Mouse (Mus musculus): Measurements from ENCODE around the gene Gm4305. TPM values are rescaled to one million over a fixed set of nuclear protein-coding genes. Genes with fewer than 3 reads are reported as not detected.
"Not testable (repeated sequence)": the region's sequence is repeated elsewhere in the genome, so short reads cannot be mapped to it uniquely, and the experiment has no call there.

Gene Gm4305
- not detected in 2 replicates for polyA plus RNA-seq (2016; fragmentation: Nextera tagmentation; extraction: Ambion mirVana)

DNA sequence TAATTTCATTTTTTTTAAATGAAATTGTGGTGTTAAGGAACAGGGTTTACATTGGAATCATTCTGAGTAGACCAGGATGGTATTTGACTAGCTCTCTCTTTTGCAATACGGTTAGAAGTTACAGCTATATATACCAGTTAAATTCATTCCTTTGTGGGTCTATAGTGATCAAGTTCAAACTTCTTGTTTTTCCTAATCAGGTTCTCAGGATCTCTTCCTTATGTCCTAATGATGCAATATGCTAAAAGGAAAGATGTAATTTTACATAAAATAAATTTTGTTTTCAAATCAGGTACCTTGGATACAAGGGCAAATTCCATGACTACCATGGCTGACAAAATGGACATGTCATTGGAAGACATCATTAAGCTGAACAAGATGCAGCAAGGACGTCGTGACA, at the start of gene Gm4305:
Gene Gm4305, plus strand, starts transcription at position 301 of the 400 bp plus-strand sequence.
- not testable (repeated sequence) for H3K9me3 ChIP-seq (replicated peaks); ATAC-seq (ENCODE audit: insufficient number of reproducible peaks, low FRiP score); H3K27ac ChIP-seq (ENCODE audit: poor library complexity, severe bottlenecking); H3K27me3 ChIP-seq (replicated peaks); H3K4me3 ChIP-seq; H3K36me3 ChIP-seq; H3K4me1 ChIP-seq (replicated peaks); H3K9ac ChIP-seq; H3K4me2 ChIP-seq
- WGBS = no CpG with 5 or more reads among the region's 3 CpGs

DNA sequence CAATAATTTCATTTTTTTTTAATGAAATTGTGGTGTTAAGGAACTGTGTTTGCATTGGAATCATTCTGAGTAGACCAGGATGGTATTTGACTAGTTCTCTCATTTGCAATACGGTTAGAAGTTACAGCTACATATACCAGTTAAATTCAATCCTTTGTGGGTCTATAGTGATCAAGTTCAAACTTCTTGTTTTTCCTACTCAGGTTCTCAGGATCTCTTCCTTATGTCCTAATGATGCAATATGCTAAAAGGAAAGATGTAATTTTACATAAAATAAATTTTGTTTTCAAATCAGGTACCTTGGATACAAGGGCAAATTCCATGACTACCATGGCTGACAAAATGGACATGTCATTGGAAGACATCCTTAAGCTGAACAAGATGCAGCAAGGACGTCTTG, 15.5 kb upstream of the Gm4305 start, which contains the start of gene Gm4301:
Gene Gm4301, plus strand, starts transcription at position 301 of the 400 bp plus-strand sequence.
- WGBS = no CpG with 5 or more reads among the region's 2 CpGs

DNA sequence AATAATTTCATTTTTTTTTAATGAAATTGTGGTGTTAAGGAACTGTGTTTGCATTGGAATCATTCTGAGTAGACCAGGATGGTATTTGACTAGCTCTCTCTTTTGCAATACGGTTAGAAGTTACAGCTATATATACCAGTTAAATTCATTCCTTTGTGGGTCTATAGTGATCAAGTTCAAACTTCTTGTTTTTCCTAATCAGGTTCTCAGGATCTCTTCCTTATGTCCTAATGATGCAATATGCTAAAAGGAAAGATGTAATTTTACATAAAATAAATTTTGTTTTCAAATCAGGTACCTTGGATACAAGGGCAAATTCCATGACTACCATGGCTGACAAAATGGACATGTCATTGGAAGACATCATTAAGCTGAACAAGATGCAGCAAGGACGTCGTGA, 10.4 kb upstream of the Gm4305 start, which contains the start of gene Gm4302:
Gene Gm4302, plus strand, starts transcription at position 301 of the 400 bp plus-strand sequence.
- no CpG with 5 or more reads among the region's 3 CpGs for WGBS
- not testable (repeated sequence) for ATAC-seq (ENCODE audit: insufficient number of reproducible peaks, low FRiP score); H3K9ac ChIP-seq; H3K9me3 ChIP-seq (replicated peaks); H3K4me1 ChIP-seq (replicated peaks); H3K27ac ChIP-seq (ENCODE audit: poor library complexity, severe bottlenecking); H3K36me3 ChIP-seq; H3K4me2 ChIP-seq; H3K4me3 ChIP-seq; H3K27me3 ChIP-seq (replicated peaks)

More for the DNA sequence above, 15.5 kb upstream of the Gm4305 start, which contains the start of gene Gm4301:
- not testable (repeated sequence) for H3K4me1 ChIP-seq (replicated peaks); H3K9ac ChIP-seq; H3K9me3 ChIP-seq (replicated peaks); H3K27ac ChIP-seq (ENCODE audit: poor library complexity, severe bottlenecking); H3K4me3 ChIP-seq; H3K27me3 ChIP-seq (replicated peaks); ATAC-seq (ENCODE audit: insufficient number of reproducible peaks, low FRiP score); H3K4me2 ChIP-seq; H3K36me3 ChIP-seq

DNA sequence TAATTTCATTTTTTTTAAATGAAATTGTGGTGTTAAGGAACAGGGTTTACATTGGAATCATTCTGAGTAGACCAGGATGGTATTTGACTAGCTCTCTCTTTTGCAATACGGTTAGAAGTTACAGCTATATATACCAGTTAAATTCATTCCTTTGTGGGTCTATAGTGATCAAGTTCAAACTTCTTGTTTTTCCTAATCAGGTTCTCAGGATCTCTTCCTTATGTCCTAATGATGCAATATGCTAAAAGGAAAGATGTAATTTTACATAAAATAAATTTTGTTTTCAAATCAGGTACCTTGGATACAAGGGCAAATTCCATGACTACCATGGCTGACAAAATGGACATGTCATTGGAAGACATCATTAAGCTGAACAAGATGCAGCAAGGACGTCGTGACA, 5.2 kb upstream of the Gm4305 start, which contains the start of gene Gm4303:
Gene Gm4303, plus strand, starts transcription at position 301 of the 400 bp plus-strand sequence.
- not testable (repeated sequence) for H3K4me3 ChIP-seq; H3K9me3 ChIP-seq (replicated peaks); H3K4me1 ChIP-seq (replicated peaks); ATAC-seq (ENCODE audit: insufficient number of reproducible peaks, low FRiP score); H3K4me2 ChIP-seq; H3K27me3 ChIP-seq (replicated peaks); H3K36me3 ChIP-seq; H3K27ac ChIP-seq (ENCODE audit: poor library complexity, severe bottlenecking); H3K9ac ChIP-seq
- WGBS = no CpG with 5 or more reads among the region's 3 CpGs

- H3K4me3 ChIP-seq; H3K27me3 ChIP-seq (replicated peaks); H3K4me2 ChIP-seq; H3K36me3 ChIP-seq; H3K9ac ChIP-seq; ATAC-seq (ENCODE audit: insufficient number of reproducible peaks, low FRiP score); H3K27ac ChIP-seq (ENCODE audit: poor library complexity, severe bottlenecking); H3K9me3 ChIP-seq (replicated peaks); H3K4me1 ChIP-seq (replicated peaks): not testable (repeated sequence)
- WGBS = 58% methylated on average over 2 of the region's 2 CpGs
Measured at GRCm38 (mm10) chr10:100356841-100357240, 5.9 kb downstream of the Gm4305 start.

DNA sequence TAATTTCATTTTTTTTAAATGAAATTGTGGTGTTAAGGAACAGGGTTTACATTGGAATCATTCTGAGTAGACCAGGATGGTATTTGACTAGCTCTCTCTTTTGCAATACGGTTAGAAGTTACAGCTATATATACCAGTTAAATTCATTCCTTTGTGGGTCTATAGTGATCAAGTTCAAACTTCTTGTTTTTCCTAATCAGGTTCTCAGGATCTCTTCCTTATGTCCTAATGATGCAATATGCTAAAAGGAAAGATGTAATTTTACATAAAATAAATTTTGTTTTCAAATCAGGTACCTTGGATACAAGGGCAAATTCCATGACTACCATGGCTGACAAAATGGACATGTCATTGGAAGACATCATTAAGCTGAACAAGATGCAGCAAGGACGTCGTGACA, 10.1 kb downstream of the Gm4305 start, which contains the start of gene Gm4307:
Gene Gm4307, plus strand, starts transcription at position 301 of the 400 bp plus-strand sequence.
- not testable (repeated sequence) for H3K9ac ChIP-seq; H3K27ac ChIP-seq (ENCODE audit: poor library complexity, severe bottlenecking); ATAC-seq (ENCODE audit: insufficient number of reproducible peaks, low FRiP score); H3K36me3 ChIP-seq; H3K9me3 ChIP-seq (replicated peaks); H3K27me3 ChIP-seq (replicated peaks); H3K4me3 ChIP-seq; H3K4me2 ChIP-seq; H3K4me1 ChIP-seq (replicated peaks)
- WGBS = no CpG with 5 or more reads among the region's 3 CpGs

DNA sequence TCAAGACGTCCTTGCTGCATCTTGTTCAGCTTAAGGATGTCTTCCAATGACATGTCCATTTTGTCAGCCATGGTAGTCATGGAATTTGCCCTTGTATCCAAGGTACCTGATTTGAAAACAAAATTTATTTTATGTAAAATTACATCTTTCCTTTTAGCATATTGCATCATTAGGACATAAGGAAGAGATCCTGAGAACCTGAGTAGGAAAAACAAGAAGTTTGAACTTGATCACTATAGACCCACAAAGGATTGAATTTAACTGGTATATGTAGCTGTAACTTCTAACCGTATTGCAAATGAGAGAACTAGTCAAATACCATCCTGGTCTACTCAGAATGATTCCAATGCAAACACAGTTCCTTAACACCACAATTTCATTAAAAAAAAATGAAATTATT, 31.6 kb downstream of the Gm4305 start, which contains the start of gene Gm4312:
Gene Gm4312, minus strand, starts transcription at position 101 of the 400 bp plus-strand sequence.
- H3K4me2 ChIP-seq; H3K4me3 ChIP-seq; ATAC-seq (ENCODE audit: insufficient number of reproducible peaks, low FRiP score); H3K27ac ChIP-seq (ENCODE audit: poor library complexity, severe bottlenecking); H3K36me3 ChIP-seq; H3K4me1 ChIP-seq (replicated peaks); H3K9ac ChIP-seq; H3K27me3 ChIP-seq (replicated peaks); H3K9me3 ChIP-seq (replicated peaks): not testable (repeated sequence)
- no CpG with 5 or more reads among the region's 2 CpGs for WGBS

Other genes starting within 250 kb of the Gm4305 start
- gene Gm4301, start 15.4 kb upstream of the Gm4305 start, polyA plus RNA-seq (2016; fragmentation: Nextera tagmentation; extraction: Ambion mirVana) = not detected in 2 replicates
- gene Gm4302, start 10.3 kb upstream of the Gm4305 start, polyA plus RNA-seq (2016; fragmentation: Nextera tagmentation; extraction: Ambion mirVana) = not detected in 2 replicates
- gene Gm4303, start 5.1 kb upstream of the Gm4305 start, polyA plus RNA-seq (2016; fragmentation: Nextera tagmentation; extraction: Ambion mirVana) = not detected in 2 replicates
- gene Gm4307, start 10.2 kb downstream of the Gm4305 start, polyA plus RNA-seq (2016; fragmentation: Nextera tagmentation; extraction: Ambion mirVana) = not detected in 2 replicates
- gene Gm4312, start 31.5 kb downstream of the Gm4305 start, polyA plus RNA-seq (2016; fragmentation: Nextera tagmentation; extraction: Ambion mirVana) = not detected in 2 replicates
- gene Tmtc3, start 136.3 kb downstream of the Gm4305 start, polyA plus RNA-seq (2016; fragmentation: Nextera tagmentation; extraction: Ambion mirVana) = 24.4 and 27.3 TPM in 2 replicates
- 2.7 and 4.2 TPM in 2 replicates for gene Cep290, start 136.5 kb downstream of the Gm4305 start, polyA plus RNA-seq (2016; fragmentation: Nextera tagmentation; extraction: Ambion mirVana)
- 8.4 and 9.0 TPM in 2 replicates for gene 4930430F08Rik, start 239.3 kb downstream of the Gm4305 start, polyA plus RNA-seq (2016; fragmentation: Nextera tagmentation; extraction: Ambion mirVana)
- gene 1700017N19Rik, start 239.4 kb downstream of the Gm4305 start, polyA plus RNA-seq (2016; fragmentation: Nextera tagmentation; extraction: Ambion mirVana) = not detected in 2 replicates

All from heart, embryonic 12.5 days (tissue).